Mouse (Mus musculus) hindbrain, embryonic 13.5 days (tissue): ENCODE measurements around the gene Gria1. TPM values are rescaled to one million over a fixed set of nuclear protein-coding genes. Genes with fewer than 3 reads are reported as not detected.

ENCODE experiments used
- ATAC-seq: fragments of 200-750 bp; cut with Nextera tagmentation; 2 replicates; pipeline ENCODE4 v1.8.0; 2017; ENCODE audit warnings: moderate TSS enrichment; ENCODE audit not compliant: low FRiP score
- H3K27ac ChIP-seq: fragments of 300-500 bp; sonication (generic); 2 replicates; pipeline ENCODE4 v1.5.1; 2015; ENCODE audit warnings: inconsistent platforms, mild to moderate bottlenecking, moderate library complexity
- H3K27me3 ChIP-seq: fragments of 300-500 bp; sonication (generic); 2 replicates; pipeline ENCODE4 v1.6.1; 2015; ENCODE audit warnings: mild to moderate bottlenecking, inconsistent platforms
- H3K36me3 ChIP-seq: fragments of 300-500 bp; sonication (generic); 2 replicates; pipeline ENCODE4 v1.6.1; 2015; ENCODE audit warnings: mild to moderate bottlenecking, inconsistent platforms
- H3K4me1 ChIP-seq: fragments of 300-500 bp; sonication (generic); replicated peaks from 2 replicates; pipeline ENCODE4 v1.6.1; 2015; ENCODE audit warnings: inconsistent platforms
- H3K4me2 ChIP-seq: fragments of 300-500 bp; sonication (generic); 2 replicates; pipeline ENCODE4 v1.6.1; 2015; ENCODE audit warnings: inconsistent platforms, mild to moderate bottlenecking, moderate library complexity
- H3K4me3 ChIP-seq: fragments of 300-500 bp; sonication (generic); 2 replicates; pipeline ENCODE4 v1.5.1; 2015; ENCODE audit warnings: mild to moderate bottlenecking, inconsistent platforms
- H3K9ac ChIP-seq: fragments of 300-500 bp; sonication (generic); 2 replicates; pipeline ENCODE4 v1.6.1; 2015; ENCODE audit warnings: mild to moderate bottlenecking, inconsistent platforms
- H3K9me3 ChIP-seq: fragments of 300-500 bp; sonication (generic); 2 replicates; pipeline ENCODE4 v1.6.1; 2016; ENCODE audit warnings: inconsistent platforms
- WGBS: fragments of 180-500 bp; shearing (Covaris S2); methylation state at CpG from one replicate; pipeline ENCODE4 v1.1.7; 2015; 5-methylcytosine and 5-hydroxymethylcytosine counted together
- polyA plus RNA-seq: library from polyadenylated mRNA; unstranded; fragments of >200 nt; fragmentation: Nextera tagmentation; extraction: Ambion mirVana; gene quantifications from 2 replicates; pipeline ENCODE4 v1.2.1, GENCODE M21; 2015

Gene Gria1
- polyA plus RNA-seq = 26.5 and 29.4 TPM in 2 replicates

- H3K27ac ChIP-seq = peak within 1 kb of the TSS; percentile 77
- H3K9ac ChIP-seq = peak within 1 kb of the TSS; percentile 70
- H3K4me3 ChIP-seq = peak within 1 kb of the TSS; percentile 45
- H3K27me3 ChIP-seq = 0 out of 2 replicates have a peak, but pooled peaks cover 10% of the 10 kb centered on the region
- no peaks in the 10 kb centered on the region for H3K9me3 ChIP-seq
- H3K4me2 ChIP-seq = peak within 1 kb of the TSS; percentile 58
- peaks cover 40% of the 10 kb centered on the region for H3K4me1 ChIP-seq
- no peaks in the 10 kb centered on the region for H3K36me3 ChIP-seq
- peak; percentile 68 for ATAC-seq
- 23% methylated on average over 6 of the region's 6 CpGs for WGBS
Measured at GRCm38 (mm10) chr11:57011024-57011690, at the start of gene Gria1. Gria1 (plus strand) TSS chr11:57011387.

- H3K9ac ChIP-seq = no peak overlapping the region
- H3K4me3 ChIP-seq = no peak overlapping the region
- H3K4me1 ChIP-seq = no peaks in the 10 kb centered on the region
- H3K27me3 ChIP-seq = no peaks in the 10 kb centered on the region
- ATAC-seq = no peak
- H3K4me2 ChIP-seq = no peak overlapping the region
- 90% methylated on average over 3 of the region's 3 CpGs for WGBS
- H3K9me3 ChIP-seq = no peaks in the 10 kb centered on the region
- no peak overlapping the region for H3K27ac ChIP-seq
- no peaks in the 10 kb centered on the region for H3K36me3 ChIP-seq
Measured at GRCm38 (mm10) chr11:56961751-56962150, 49.4 kb upstream of the Gria1 start.

GRCm38 (mm10) chr11:56972814-56973213 lies 38.4 kb upstream of the Gria1 start:
- WGBS = 38% methylated on average over 1 of the region's 1 CpGs
- no peak for ATAC-seq
- Histone ChIP-seq H3K9ac (no peak overlapping the region), H3K27me3 (no peaks in the 10 kb centered on the region), H3K27ac (0 out of 2 replicates have a peak overlapping the region, but pooled peaks have one; percentile 18), H3K4me2 (no peak overlapping the region), H3K4me1 (no peaks in the 10 kb centered on the region), H3K4me3 (no peak overlapping the region), H3K9me3 (no peaks in the 10 kb centered on the region), H3K36me3 (no peaks in the 10 kb centered on the region)

GRCm38 (mm10) chr11:56984321-56985000 lies 26.7 kb upstream of the Gria1 start:
- no peaks in the 10 kb centered on the region for H3K27me3 ChIP-seq
- no peaks in the 10 kb centered on the region for H3K36me3 ChIP-seq
- no peak overlapping the region for H3K4me3 ChIP-seq
- no peaks in the 10 kb centered on the region for H3K9me3 ChIP-seq
- WGBS = 87% methylated on average over 3 of the region's 3 CpGs
- no peak overlapping the region for H3K27ac ChIP-seq
- no peak overlapping the region for H3K4me2 ChIP-seq
- H3K9ac ChIP-seq = no peak overlapping the region
- no peak for ATAC-seq
- no peaks in the 10 kb centered on the region for H3K4me1 ChIP-seq

GRCm38 (mm10) chr11:56985457-56985856 lies 25.7 kb upstream of the Gria1 start:
- no peak overlapping the region for H3K27ac ChIP-seq
- no peak overlapping the region for H3K9ac ChIP-seq
- no peak overlapping the region for H3K4me3 ChIP-seq
- ATAC-seq = no peak
- no peak overlapping the region for H3K4me2 ChIP-seq
- no peaks in the 10 kb centered on the region for H3K9me3 ChIP-seq
- no peaks in the 10 kb centered on the region for H3K4me1 ChIP-seq
- H3K27me3 ChIP-seq = no peaks in the 10 kb centered on the region
- WGBS = 69% methylated on average over 4 of the region's 4 CpGs
- H3K36me3 ChIP-seq = no peaks in the 10 kb centered on the region

- Histone ChIP-seq H3K9ac (no peak overlapping the region), H3K9me3 (no peaks in the 10 kb centered on the region), H3K27ac (no peak overlapping the region), H3K36me3 (no peaks in the 10 kb centered on the region), H3K4me2 (no peak overlapping the region), H3K4me3 (no peak overlapping the region), H3K27me3 (no peaks in the 10 kb centered on the region), H3K4me1 (peaks cover 2% of the 10 kb centered on the region)
- WGBS = 84% methylated on average over 3 of the region's 3 CpGs
- no peak for ATAC-seq
Measured at GRCm38 (mm10) chr11:56999601-57000001, 11.6 kb upstream of the Gria1 start.

GRCm38 (mm10) chr11:57004611-57005010 lies 6.6 kb upstream of the Gria1 start:
- Histone ChIP-seq H3K4me2 (no peak overlapping the region), H3K9ac (no peak overlapping the region), H3K4me3 (no peak overlapping the region), H3K27ac (no peak overlapping the region), H3K27me3 (0 out of 2 replicates have a peak, but pooled peaks cover 5% of the 10 kb centered on the region), H3K36me3 (no peaks in the 10 kb centered on the region), H3K9me3 (no peaks in the 10 kb centered on the region), H3K4me1 (peaks cover 6% of the 10 kb centered on the region)
- no peak for ATAC-seq
- WGBS = 23% methylated on average over 3 of the region's 3 CpGs

GRCm38 (mm10) chr11:57005341-57005740 lies 5.8 kb upstream of the Gria1 start:
- Histone ChIP-seq H3K4me3 (no peak overlapping the region), H3K27ac (no peak overlapping the region), H3K27me3 (0 out of 2 replicates have a peak, but pooled peaks cover 5% of the 10 kb centered on the region), H3K36me3 (no peaks in the 10 kb centered on the region), H3K4me2 (no peak overlapping the region), H3K9me3 (no peaks in the 10 kb centered on the region), H3K4me1 (peaks cover 6% of the 10 kb centered on the region), H3K9ac (no peak overlapping the region)
- 84% methylated on average over 7 of the region's 7 CpGs for WGBS
- ATAC-seq = no peak

- Histone ChIP-seq H3K4me3 (no peak overlapping the region), H3K9me3 (no peaks in the 10 kb centered on the region), H3K4me2 (no peak overlapping the region), H3K9ac (no peak overlapping the region), H3K4me1 (peaks cover 24% of the 10 kb centered on the region), H3K27ac (no peak overlapping the region), H3K27me3 (0 out of 2 replicates have a peak, but pooled peaks cover 6% of the 10 kb centered on the region), H3K36me3 (no peaks in the 10 kb centered on the region)
- ATAC-seq = no peak
- WGBS = 96% methylated on average over 4 of the region's 4 CpGs
Measured at GRCm38 (mm10) chr11:57007790-57008189, 3.4 kb upstream of the Gria1 start.

GRCm38 (mm10) chr11:57010611-57011010 lies 576 bp upstream of the Gria1 start:
- no peak; the same call in 1 of the 2 replicates for ATAC-seq
- 62% methylated on average over 6 of the region's 6 CpGs for WGBS
- H3K27me3 ChIP-seq = 0 out of 2 replicates have a peak, but pooled peaks cover 10% of the 10 kb centered on the region
- no peak overlapping the region for H3K4me3 ChIP-seq
- H3K4me2 ChIP-seq = no peak overlapping the region
- no peaks in the 10 kb centered on the region for H3K36me3 ChIP-seq
- H3K9me3 ChIP-seq = no peaks in the 10 kb centered on the region
- no peak overlapping the region for H3K9ac ChIP-seq
- peak overlapping the region; percentile 71; the same call in 1 of the 2 replicates for H3K27ac ChIP-seq
- H3K4me1 ChIP-seq = peaks cover 40% of the 10 kb centered on the region

GRCm38 (mm10) chr11:57011691-57012039 lies 478 bp downstream of the Gria1 start:
- Histone ChIP-seq H3K27me3 (0 out of 2 replicates have a peak, but pooled peaks cover 10% of the 10 kb centered on the region), H3K27ac (peak overlapping the region; percentile 77), H3K4me3 (peak overlapping the region; percentile 45), H3K9ac (peak overlapping the region; percentile 70), H3K4me2 (peak overlapping the region; percentile 58), H3K4me1 (peaks cover 40% of the 10 kb centered on the region), H3K9me3 (no peaks in the 10 kb centered on the region), H3K36me3 (no peaks in the 10 kb centered on the region)
- 3% methylated on average over 10 of the region's 11 CpGs for WGBS
- peak; percentile 73 for ATAC-seq

- no peak for ATAC-seq
- H3K9ac ChIP-seq = peak overlapping the region; percentile 70
- H3K4me3 ChIP-seq = peak overlapping the region; percentile 45
- no peaks in the 10 kb centered on the region for H3K36me3 ChIP-seq
- WGBS = 30% methylated on average over 13 of the region's 13 CpGs
- peaks cover 40% of the 10 kb centered on the region for H3K4me1 ChIP-seq
- no peaks in the 10 kb centered on the region for H3K9me3 ChIP-seq
- H3K4me2 ChIP-seq = peak overlapping the region; percentile 58
- H3K27me3 ChIP-seq = 0 out of 2 replicates have a peak, but pooled peaks cover 10% of the 10 kb centered on the region
- peak overlapping the region; percentile 77 for H3K27ac ChIP-seq
Measured at GRCm38 (mm10) chr11:57012287-57012921, 1.2 kb downstream of the Gria1 start.
